Mouse (Mus musculus) effector memory CD4-positive, alpha-beta T cell, adult 5 months (primary cell): ENCODE results near the gene Per2. TPM values are rescaled to one million over a fixed set of nuclear protein-coding genes. Genes with fewer than 3 reads are reported as not detected.

Experiments
- polyA plus RNA-seq: library from polyadenylated mRNA; unstranded; fragments of 100-300 nt; shearing (Covaris generic); gene quantifications from one replicate; pipeline ENCODE4 v1.2.1, GENCODE M21; 2017

The Per2 gene
- 6.8 TPM for polyA plus RNA-seq

DNA sequence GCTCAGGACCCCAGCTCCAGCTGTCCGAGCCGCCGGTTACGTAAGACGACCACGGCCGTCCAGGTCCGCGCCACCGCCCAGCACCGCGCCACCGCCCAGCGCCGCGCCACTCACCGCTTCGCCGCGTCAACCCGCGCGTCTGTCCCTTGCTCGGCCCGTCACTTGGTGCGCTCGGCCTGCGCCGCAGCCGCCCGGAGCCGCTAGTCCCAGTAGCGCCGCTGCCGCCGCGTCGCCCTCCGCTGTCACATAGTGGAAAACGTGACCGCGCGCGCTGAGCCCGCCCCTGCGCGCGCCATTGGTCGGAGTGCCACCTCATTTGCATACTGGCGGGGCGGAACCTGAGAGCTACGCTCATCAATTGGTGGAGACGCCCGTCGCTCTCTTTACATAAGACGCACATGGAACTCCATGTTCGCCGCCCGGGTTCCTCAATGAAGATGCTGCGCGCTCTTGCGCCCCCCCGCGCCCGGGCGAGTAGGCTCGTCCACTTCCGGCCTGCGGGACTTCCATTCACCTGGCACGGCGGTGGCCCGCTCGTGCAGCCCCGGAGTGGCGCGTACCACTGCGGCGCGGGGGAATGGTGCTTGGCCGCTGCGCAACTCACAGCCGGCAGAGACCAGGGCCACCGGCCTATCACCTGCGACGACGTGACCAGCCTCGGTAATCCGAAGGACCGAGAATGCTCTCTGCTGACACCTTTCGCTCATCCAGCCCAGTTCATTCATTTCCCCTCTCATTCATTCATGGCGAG lies at the start of gene Per2:
Gene Per2 (minus strand): TSS at position 266 of the 751 bp plus-strand sequence.

DNA sequence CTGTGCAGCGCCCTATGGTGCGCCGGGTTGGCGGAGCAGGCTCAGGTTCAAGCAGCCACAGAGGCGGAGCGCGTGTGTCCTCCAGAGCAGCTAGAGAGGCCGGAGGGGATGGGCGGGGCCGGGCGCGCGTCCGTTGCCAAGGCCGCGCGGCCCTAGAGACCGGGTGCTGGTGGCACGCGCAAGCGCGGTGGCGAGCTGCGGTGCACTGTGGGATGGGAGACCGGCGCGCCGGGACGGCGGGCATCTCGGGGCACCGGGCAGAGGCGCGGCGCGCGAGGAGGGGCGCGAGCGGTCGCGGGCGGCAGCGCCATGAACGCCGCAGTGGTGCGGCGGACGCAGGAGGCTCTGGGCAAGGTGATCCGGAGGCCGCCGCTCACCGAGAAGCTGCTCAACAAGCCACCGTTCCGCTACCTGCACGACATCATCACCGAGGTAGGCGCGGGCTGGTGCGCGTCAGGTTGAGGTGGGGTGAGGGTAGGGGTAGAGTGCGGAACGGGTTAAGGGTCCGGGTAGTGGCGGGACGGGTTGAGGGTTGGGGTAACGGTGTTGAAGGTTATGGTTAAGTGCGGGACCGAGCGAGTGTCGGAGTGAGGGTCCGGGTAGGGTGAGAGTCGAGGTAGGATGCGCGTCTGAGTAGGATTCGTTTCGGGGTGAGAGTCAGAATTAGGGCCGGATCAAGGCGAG lies 35.5 kb upstream of the Per2 start, which contains the start of gene Traf3ip1:
Gene Traf3ip1 (plus strand): TSS at position 191 of the 684 bp plus-strand sequence.

GRCm38 (mm10) chr1:91413898-91414594 lies 45.1 kb downstream of the Per2 start, which contains the start of gene Hes6:
TSS of gene Hes6 (minus strand) at chr1:91414038.

DNA sequence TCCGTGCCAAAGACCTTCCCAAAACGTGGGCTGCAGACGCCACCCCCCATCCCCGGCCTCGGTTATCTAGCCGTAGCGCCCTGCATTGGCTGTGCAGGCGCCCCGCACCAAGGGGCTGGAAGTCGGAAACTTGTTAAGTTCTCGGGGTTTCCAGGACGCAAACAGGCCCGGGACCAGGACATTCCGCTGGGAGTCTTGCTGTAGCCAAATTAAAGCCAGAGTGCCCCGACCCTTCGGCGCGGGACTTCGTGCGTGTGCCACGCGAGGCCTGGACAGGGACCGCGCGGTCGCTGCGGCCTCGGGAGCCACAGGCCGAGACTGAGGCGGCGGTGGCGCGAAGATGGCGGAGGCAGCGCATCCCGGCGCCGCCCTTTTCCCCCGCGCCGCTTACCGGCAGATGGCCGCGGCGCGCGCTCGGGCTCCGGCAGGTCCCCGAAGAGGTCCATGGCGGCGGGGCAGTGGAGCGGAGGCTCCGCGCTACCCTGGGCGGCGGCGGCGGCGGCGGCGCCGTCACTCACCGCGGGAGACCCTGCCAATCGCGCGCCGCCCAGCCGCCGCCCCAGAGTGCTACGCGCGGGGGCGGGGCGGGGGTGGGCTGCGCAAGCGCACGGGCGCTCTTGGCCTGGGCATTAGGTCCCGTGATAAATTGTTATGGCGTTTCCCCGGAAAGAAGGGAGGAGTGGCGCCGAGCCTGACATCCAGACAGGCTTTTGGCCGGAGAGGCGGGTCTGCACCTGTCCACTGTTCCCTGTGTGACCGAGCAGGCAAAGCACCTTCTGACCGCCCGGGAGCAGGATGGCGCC lies 60.7 kb downstream of the Per2 start, which contains the start of gene Ilkap:
Gene Ilkap (minus strand): TSS at position 556 of the 803 bp plus-strand sequence.

DNA sequence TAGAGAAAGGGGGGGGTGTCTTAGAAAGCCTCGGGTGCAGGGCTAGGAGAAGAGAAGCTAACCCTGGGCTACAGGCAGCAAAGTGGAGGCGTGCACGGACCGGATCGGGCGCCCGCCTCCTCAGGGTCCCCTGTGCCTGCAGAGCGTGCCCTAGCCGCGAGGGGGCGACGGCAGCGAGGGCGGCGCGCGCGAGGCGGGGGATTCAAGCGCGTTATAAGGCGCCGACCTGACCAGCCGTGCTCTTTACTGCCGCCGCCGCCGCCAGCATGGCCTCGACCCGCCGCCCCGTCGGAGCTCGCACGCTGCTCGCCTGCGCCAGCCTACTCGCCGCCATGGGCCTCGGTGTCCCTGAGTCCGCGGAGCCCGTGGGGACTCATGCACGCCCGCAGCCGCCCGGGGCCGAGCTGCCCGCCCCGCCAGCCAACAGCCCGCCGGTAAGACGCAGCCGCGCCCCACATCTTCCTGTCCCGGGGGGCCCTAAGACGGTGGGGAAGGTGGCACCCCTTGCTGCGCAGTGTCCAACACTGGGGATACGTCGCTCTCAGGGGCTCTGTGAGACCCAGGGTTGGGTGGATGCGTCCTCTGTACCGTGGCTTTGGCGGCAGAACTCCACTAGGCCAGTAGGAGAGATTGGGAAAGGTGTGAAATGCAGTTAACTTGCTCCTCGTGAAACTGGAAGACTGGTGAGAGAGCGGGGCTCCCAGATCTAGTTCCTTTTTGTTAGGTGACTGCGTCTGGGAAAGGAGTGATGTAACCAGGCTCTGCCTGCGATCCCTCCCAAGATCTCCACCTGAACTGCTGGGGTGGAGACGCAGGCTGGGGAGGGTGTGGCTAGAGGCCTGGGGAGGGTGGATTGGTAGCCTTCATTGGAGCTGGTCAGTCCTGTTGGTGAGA lies 92.7 kb downstream of the Per2 start, which contains the start of gene Erfe:
Gene Erfe (plus strand): TSS at position 216 of the 894 bp plus-strand sequence.

Other genes starting within 250 kb of the Per2 start
- gene Ube2f, start 209.0 kb downstream of the Per2 start, polyA plus RNA-seq = 53.2 TPM
- gene Scly, start 161.0 kb downstream of the Per2 start, polyA plus RNA-seq = 20.5 TPM
- gene Espnl, start 137.2 kb downstream of the Per2 start, polyA plus RNA-seq = not detected
- not detected for gene Klhl30, start 108.3 kb downstream of the Per2 start, polyA plus RNA-seq
- not detected for gene Erfe, start 92.9 kb downstream of the Per2 start, polyA plus RNA-seq
- 90.1 TPM for gene Ilkap, start 60.5 kb downstream of the Per2 start, polyA plus RNA-seq
- 14.9 TPM for gene Hes6, start 45.3 kb downstream of the Per2 start, polyA plus RNA-seq
- 3.5 TPM for gene Traf3ip1, start 35.3 kb upstream of the Per2 start, polyA plus RNA-seq
- 7.1 TPM for gene Asb1, start 81.2 kb upstream of the Per2 start, polyA plus RNA-seq